Mouse (Mus musculus): ENCODE data around the gene Srsf5. TPM values are rescaled to one million over a fixed set of nuclear protein-coding genes. Genes with fewer than 3 reads are reported as not detected.

The Srsf5 gene
- polyA plus RNA-seq, 1 experiment from 2014 or later = 274 TPM

- WGBS = 0% methylated on average over 7 of the region's 7 CpGs
- DNase-seq (ENCODE audit: low spot score) = peak; percentile 79
- no peak overlapping the region for H3K27ac ChIP-seq (ENCODE audit: low read depth, low read length)
- no peaks in the 10 kb centered on the region for H3K9me3 ChIP-seq (replicated peaks; ENCODE audit: control insufficient read depth, low read length)
- peak; percentile 60 for ATAC-seq
- no peak overlapping the region for H3K4me3 ChIP-seq (ENCODE audit: low read depth, low read length)
- no peaks in the 10 kb centered on the region for H3K4me1 ChIP-seq (ENCODE audit: control insufficient read depth, insufficient read depth, low read length)
- no peaks in the 10 kb centered on the region for H3K27me3 ChIP-seq (replicated peaks; ENCODE audit: control insufficient read depth, insufficient read depth, low read length)
- H3K4me2 ChIP-seq (ENCODE audit: low read length) = no peak overlapping the region
- H3K36me3 ChIP-seq (ENCODE audit: control insufficient read depth, insufficient read depth, low read length) = no peaks in the 10 kb centered on the region
- H3K9ac ChIP-seq (ENCODE audit: low read length) = no peak overlapping the region
These were observed 37.0 kb downstream of the Srsf5 start for GRCm38 (mm10) chr12:80982326-80982725.

DNA sequence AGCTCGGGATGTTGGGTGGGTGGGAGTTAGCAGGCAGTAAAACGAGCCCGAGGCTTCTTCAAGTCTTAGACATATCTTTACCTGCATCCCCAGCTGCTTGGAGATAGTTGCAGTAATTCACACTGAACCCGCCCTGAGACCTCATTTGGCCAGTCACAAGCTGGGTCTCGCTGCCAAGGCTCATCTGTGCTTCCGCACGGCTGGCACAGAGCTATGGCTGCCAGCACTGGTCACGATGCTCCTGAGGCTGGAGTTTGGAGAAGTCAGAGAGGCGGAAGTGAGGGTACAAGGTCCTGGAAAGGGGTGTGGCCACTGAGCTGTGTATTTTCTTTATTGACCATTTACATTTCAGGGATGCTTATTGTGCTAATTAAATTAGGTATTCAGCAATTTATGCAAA is 38.4 kb downstream of the Srsf5 start:
- Histone ChIP-seq H3K4me2 (ENCODE audit: low read length) (no peak overlapping the region), H3K27me3 (replicated peaks; ENCODE audit: control insufficient read depth, insufficient read depth, low read length) (no peaks in the 10 kb centered on the region), H3K4me3 (ENCODE audit: low read depth, low read length) (no peak overlapping the region), H3K9ac (ENCODE audit: low read length) (no peak overlapping the region), H3K27ac (ENCODE audit: low read depth, low read length) (no peak overlapping the region), H3K4me1 (ENCODE audit: control insufficient read depth, insufficient read depth, low read length) (no peaks in the 10 kb centered on the region), H3K36me3 (ENCODE audit: control insufficient read depth, insufficient read depth, low read length) (no peaks in the 10 kb centered on the region), H3K9me3 (replicated peaks; ENCODE audit: control insufficient read depth, low read length) (no peaks in the 10 kb centered on the region)
- ATAC-seq (no peak), DNase-seq (ENCODE audit: low spot score) (no peak)
- WGBS = 75% methylated on average over 9 of the region's 9 CpGs

DNA sequence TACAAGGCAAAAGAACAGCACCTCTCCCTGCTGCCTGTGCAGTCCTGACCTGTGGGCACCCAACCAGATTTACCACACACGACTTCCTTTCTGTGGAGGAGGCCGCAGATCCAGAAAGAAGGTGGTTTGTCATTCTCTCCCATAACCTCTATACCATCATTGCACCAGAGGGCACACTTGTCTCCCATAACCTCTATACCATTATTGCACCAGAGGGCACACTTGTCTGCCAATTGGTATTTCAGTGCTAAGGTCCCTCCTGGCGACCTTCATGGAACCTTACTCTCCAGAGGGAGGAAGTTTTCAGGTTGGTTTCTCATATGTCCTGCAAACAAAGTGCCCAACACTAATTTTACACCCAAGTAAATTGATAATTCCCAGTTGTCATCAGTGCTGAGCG is 41.3 kb downstream of the Srsf5 start:
- Histone ChIP-seq H3K27ac (ENCODE audit: low read depth, low read length) (no peak overlapping the region), H3K4me1 (ENCODE audit: control insufficient read depth, insufficient read depth, low read length) (no peaks in the 10 kb centered on the region), H3K36me3 (ENCODE audit: control insufficient read depth, insufficient read depth, low read length) (no peaks in the 10 kb centered on the region), H3K27me3 (replicated peaks; ENCODE audit: control insufficient read depth, insufficient read depth, low read length) (no peaks in the 10 kb centered on the region), H3K9me3 (replicated peaks; ENCODE audit: control insufficient read depth, low read length) (no peaks in the 10 kb centered on the region), H3K9ac (ENCODE audit: low read length) (no peak overlapping the region), H3K4me2 (ENCODE audit: low read length) (no peak overlapping the region), H3K4me3 (ENCODE audit: low read depth, low read length) (no peak overlapping the region)
- DNase-seq (ENCODE audit: low spot score) (no peak), ATAC-seq (no peak)
- WGBS = 90% methylated on average over 4 of the region's 4 CpGs

DNA sequence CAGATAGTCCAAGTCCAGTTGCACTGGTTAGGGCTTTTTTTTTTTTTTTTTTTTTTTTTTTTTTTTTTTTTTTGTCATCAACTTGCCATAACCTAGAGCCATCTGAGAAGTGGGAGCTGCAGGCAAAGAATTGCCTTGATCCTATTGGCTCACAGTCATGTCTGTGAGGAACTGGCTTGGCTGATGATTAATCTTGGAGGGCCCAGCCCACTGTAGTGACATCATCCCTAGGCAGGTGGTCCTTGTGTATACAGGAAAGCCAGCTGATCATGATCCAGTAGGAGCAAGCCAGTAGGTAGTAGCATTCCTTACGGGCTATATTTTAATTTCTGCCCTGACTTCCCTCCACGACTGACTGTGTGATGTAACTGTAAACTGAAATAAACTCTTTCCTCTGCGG is 43.0 kb downstream of the Srsf5 start:
- WGBS = 90% methylated on average over 3 of the region's 3 CpGs
- Histone ChIP-seq H3K9ac (ENCODE audit: low read length) (no peak overlapping the region), H3K27ac (ENCODE audit: low read depth, low read length) (no peak overlapping the region), H3K4me1 (ENCODE audit: control insufficient read depth, insufficient read depth, low read length) (no peaks in the 10 kb centered on the region), H3K9me3 (replicated peaks; ENCODE audit: control insufficient read depth, low read length) (no peaks in the 10 kb centered on the region), H3K36me3 (ENCODE audit: control insufficient read depth, insufficient read depth, low read length) (no peaks in the 10 kb centered on the region), H3K27me3 (replicated peaks; ENCODE audit: control insufficient read depth, insufficient read depth, low read length) (no peaks in the 10 kb centered on the region), H3K4me3 (ENCODE audit: low read depth, low read length) (no peak overlapping the region), H3K4me2 (ENCODE audit: low read length) (no peak overlapping the region)
- ATAC-seq = no peak
- no peak for DNase-seq (ENCODE audit: low spot score)

DNA sequence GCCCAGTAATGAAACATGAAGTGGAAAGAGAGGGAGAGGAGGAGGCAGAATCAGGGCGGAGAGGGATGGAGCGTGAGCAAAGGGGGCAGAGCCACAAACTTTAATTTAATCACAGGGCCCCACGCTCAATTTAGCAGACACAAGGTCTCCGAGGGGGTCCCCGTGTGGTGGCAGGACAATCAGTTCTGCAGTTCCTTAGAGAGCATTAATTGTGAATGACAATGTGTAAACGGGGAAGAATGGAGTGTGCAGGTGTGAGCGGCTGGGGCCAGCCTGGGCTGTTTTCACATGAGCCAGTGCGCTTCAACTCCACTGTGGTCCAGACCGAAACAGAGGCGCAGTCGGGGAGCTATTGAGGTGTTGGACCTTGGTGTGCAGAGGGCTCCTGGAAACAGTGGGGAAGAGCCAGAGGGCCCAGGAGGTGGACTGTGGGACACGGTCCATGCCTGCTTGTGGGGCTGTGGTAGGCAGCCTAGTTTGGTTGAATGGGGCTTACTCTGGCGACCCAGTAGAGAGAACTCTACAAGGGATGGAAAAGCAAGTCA is 45.7 kb downstream of the Srsf5 start:
- H3K4me3 ChIP-seq (ENCODE audit: low read depth, low read length) = no peak overlapping the region
- H3K27ac ChIP-seq (ENCODE audit: low read depth, low read length) = no peak overlapping the region
- no peaks in the 10 kb centered on the region for H3K4me1 ChIP-seq (ENCODE audit: control insufficient read depth, insufficient read depth, low read length)
- H3K27me3 ChIP-seq (replicated peaks; ENCODE audit: control insufficient read depth, insufficient read depth, low read length) = no peaks in the 10 kb centered on the region
- 14% methylated on average over 13 of the region's 13 CpGs for WGBS
- H3K4me2 ChIP-seq (ENCODE audit: low read length) = no peak overlapping the region
- no peak overlapping the region for H3K9ac ChIP-seq (ENCODE audit: low read length)
- ATAC-seq (no peak), DNase-seq (ENCODE audit: low spot score) (no peak)
- H3K9me3 ChIP-seq (replicated peaks; ENCODE audit: control insufficient read depth, low read length) = no peaks in the 10 kb centered on the region
- no peaks in the 10 kb centered on the region for H3K36me3 ChIP-seq (ENCODE audit: control insufficient read depth, insufficient read depth, low read length)

DNA sequence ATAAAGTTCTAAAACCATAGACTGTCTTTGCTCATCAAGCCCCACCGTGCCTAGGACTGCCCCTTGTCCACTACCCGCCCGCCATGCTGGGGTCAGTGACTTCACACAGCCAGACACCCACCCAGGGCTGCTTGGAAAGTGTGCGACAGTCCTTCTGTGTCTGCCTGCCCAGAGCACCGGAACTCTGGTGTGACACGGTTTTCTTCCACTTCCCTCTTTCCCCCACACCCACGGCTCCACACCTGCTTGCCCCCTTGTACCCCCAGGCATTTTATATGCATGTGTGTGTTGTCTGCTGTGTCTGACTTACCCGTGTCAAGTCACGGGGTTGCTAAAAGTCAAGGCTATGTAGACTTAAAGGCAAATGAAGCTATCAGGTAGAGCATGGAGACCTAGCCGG is 46.5 kb downstream of the Srsf5 start:
- ATAC-seq (no peak), DNase-seq (ENCODE audit: low spot score) (no peak)
- H3K36me3 ChIP-seq (ENCODE audit: control insufficient read depth, insufficient read depth, low read length) = no peaks in the 10 kb centered on the region
- H3K9ac ChIP-seq (ENCODE audit: low read length) = no peak overlapping the region
- H3K4me1 ChIP-seq (ENCODE audit: control insufficient read depth, insufficient read depth, low read length) = no peaks in the 10 kb centered on the region
- no peaks in the 10 kb centered on the region for H3K27me3 ChIP-seq (replicated peaks; ENCODE audit: control insufficient read depth, insufficient read depth, low read length)
- H3K9me3 ChIP-seq (replicated peaks; ENCODE audit: control insufficient read depth, low read length) = no peaks in the 10 kb centered on the region
- H3K4me2 ChIP-seq (ENCODE audit: low read length) = no peak overlapping the region
- H3K4me3 ChIP-seq (ENCODE audit: low read depth, low read length) = no peak overlapping the region
- no peak overlapping the region for H3K27ac ChIP-seq (ENCODE audit: low read depth, low read length)
- WGBS = 87% methylated on average over 10 of the region's 10 CpGs

- H3K4me2 ChIP-seq (ENCODE audit: low read length) = no peak overlapping the region
- H3K9me3 ChIP-seq (replicated peaks; ENCODE audit: control insufficient read depth, low read length) = no peaks in the 10 kb centered on the region
- no peaks in the 10 kb centered on the region for H3K4me1 ChIP-seq (ENCODE audit: control insufficient read depth, insufficient read depth, low read length)
- H3K27ac ChIP-seq (ENCODE audit: low read depth, low read length) = no peak overlapping the region
- DNase-seq (ENCODE audit: low spot score) (no peak), ATAC-seq (no peak)
- no peak overlapping the region for H3K9ac ChIP-seq (ENCODE audit: low read length)
- 84% methylated on average over 8 of the region's 8 CpGs for WGBS
- no peaks in the 10 kb centered on the region for H3K36me3 ChIP-seq (ENCODE audit: control insufficient read depth, insufficient read depth, low read length)
- 0 out of 2 replicates have a peak, but pooled peaks cover 4% of the 10 kb centered on the region for H3K27me3 ChIP-seq (replicated peaks; ENCODE audit: control insufficient read depth, insufficient read depth, low read length)
- no peak overlapping the region for H3K4me3 ChIP-seq (ENCODE audit: low read depth, low read length)
These were observed 47.3 kb downstream of the Srsf5 start for GRCm38 (mm10) chr12:80992540-80993122.

DNA sequence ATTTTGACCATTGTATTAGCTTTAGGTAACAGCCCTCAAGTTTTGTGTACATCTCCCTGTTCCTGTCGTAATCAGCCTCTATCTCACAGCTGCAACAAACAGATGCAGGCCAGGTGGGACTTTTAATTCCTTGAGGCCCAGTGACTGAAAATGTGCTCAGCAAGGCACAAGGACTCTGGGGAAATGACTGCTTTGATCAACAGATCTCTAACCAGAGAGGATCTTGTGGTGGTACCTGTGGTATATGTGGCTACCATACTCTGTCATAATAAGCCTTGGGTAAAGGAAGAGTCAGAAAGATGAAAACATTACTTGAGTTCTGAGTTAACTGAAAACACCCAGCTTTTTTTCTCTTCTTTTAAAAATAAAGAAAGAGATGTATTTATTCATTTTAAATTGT is 48.5 kb downstream of the Srsf5 start:
- WGBS = 88% methylated on average over 1 of the region's 1 CpGs
- no peak for ATAC-seq
- Histone ChIP-seq H3K4me1 (ENCODE audit: control insufficient read depth, insufficient read depth, low read length) (0 out of 2 replicates have a peak, but pooled peaks cover 3% of the 10 kb centered on the region), H3K27ac (ENCODE audit: low read depth, low read length) (no peak overlapping the region), H3K4me3 (ENCODE audit: low read depth, low read length) (no peak overlapping the region), H3K9me3 (replicated peaks; ENCODE audit: control insufficient read depth, low read length) (no peaks in the 10 kb centered on the region), H3K36me3 (ENCODE audit: control insufficient read depth, insufficient read depth, low read length) (no peaks in the 10 kb centered on the region), H3K27me3 (replicated peaks; ENCODE audit: control insufficient read depth, insufficient read depth, low read length) (0 out of 2 replicates have a peak, but pooled peaks cover 9% of the 10 kb centered on the region), H3K4me2 (ENCODE audit: low read length) (no peak overlapping the region), H3K9ac (ENCODE audit: low read length) (no peak overlapping the region)
- no peak for DNase-seq (ENCODE audit: low spot score)

GRCm38 (mm10) chr12:80995326-80995725 is 50.0 kb downstream of the Srsf5 start:
- ATAC-seq = no peak
- H3K9me3 ChIP-seq (replicated peaks; ENCODE audit: control insufficient read depth, low read length) = no peaks in the 10 kb centered on the region
- H3K4me3 ChIP-seq (ENCODE audit: low read depth, low read length) = no peak overlapping the region
- no peak overlapping the region for H3K4me2 ChIP-seq (ENCODE audit: low read length)
- H3K27ac ChIP-seq (ENCODE audit: low read depth, low read length) = no peak overlapping the region
- DNase-seq (ENCODE audit: low spot score) = no peak
- H3K4me1 ChIP-seq (ENCODE audit: control insufficient read depth, insufficient read depth, low read length) = 0 out of 2 replicates have a peak, but pooled peaks cover 5% of the 10 kb centered on the region
- H3K36me3 ChIP-seq (ENCODE audit: control insufficient read depth, insufficient read depth, low read length) = no peaks in the 10 kb centered on the region
- 92% methylated on average over 4 of the region's 4 CpGs for WGBS
- no peak overlapping the region for H3K9ac ChIP-seq (ENCODE audit: low read length)
- H3K27me3 ChIP-seq (replicated peaks; ENCODE audit: control insufficient read depth, insufficient read depth, low read length) = peaks cover 14% of the 10 kb centered on the region; the same call in 1 of the 2 replicates
